Comparison of ENCODE assay signal across 17 mouse cellular contexts in the genomic region with DNA sequence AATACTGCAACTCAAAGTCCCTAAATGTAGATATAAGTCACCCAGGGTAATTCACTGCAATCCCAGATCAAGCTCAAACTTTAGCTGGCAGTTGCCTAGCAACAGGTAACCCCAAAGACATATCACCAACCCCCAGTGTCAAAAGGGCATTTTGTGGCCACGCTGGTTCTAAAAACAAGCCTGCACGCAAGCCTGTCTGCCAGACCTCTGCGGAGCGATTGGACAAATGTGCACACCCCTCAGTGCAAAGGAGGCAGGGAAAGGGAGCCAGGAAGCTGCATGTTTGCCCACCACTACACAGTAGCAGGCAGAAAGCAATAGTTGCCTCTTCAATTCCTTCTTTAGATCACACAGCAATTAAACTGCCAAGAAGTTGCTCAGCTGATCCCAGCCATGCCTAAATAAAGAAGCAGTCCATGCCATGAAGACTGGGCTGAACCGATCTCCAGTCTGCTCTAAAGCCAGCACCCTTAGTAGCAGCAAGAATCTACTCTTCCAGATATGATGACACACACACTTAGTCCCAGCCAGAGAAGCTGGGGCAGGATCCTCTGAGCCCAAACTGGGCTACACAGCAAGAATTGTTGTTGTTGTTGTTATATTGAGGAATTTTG. TPM values are rescaled to one million over a fixed set of nuclear protein-coding genes. Genes with fewer than 3 reads are reported as not detected.
A peak's percentile ranks its signal among the peaks of the same experiment; 100 is the strongest.
DNase-seq lines count a peak whose midpoint lies in the region; ATAC-seq and TF ChIP-seq lines count a peak whose summit lies in the region.
"Had no signal": no experiment of that assay in that cellular context is flagged by ENCODE, and none has a peak within 500 bp of the region (broad histone marks: within the 10 kb centered on the region; RNA-seq: fewer than 3 reads in every experiment).

No protein-coding gene starts in this region.

- peak overlapping the region; percentile 24; the same call in 1 of the 2 replicates for H3K4me2 ChIP-seq in heart, embryonic 11.5 days
- H3K4me2 ChIP-seq in heart, postnatal 0 days (ENCODE audit: low read depth, low read length): peak overlapping the region; percentile 11; the same call in 1 of the 2 replicates
- 0 out of 2 replicates have a peak overlapping the region, but pooled peaks have one; percentile 23 for H3K4me2 ChIP-seq in liver, postnatal 0 days (ENCODE audit: low read depth, low read length)
- H3K4me2 ChIP-seq: kidney, embryonic 15.5 days; midbrain, embryonic 15.5 days; neural tube, embryonic 12.5 days had no signal

- no peak for TF ChIP-seq CTCF in heart, postnatal 0 days (IDR thresholded peaks at IDR 0.05; ENCODE audit: low read depth)
- no peak for TF ChIP-seq CTCF in liver, postnatal 0 days (IDR thresholded peaks at IDR 0.05; ENCODE audit: low read depth)

- no peaks in the 10 kb centered on the region for H3K9me3 ChIP-seq in heart, embryonic 11.5 days (replicated peaks; ENCODE audit: control insufficient read depth, low read length)
- H3K9me3 ChIP-seq in heart, postnatal 0 days (replicated peaks; ENCODE audit: control insufficient read depth, low read length): no peaks in the 10 kb centered on the region
- H3K9me3 ChIP-seq in liver, postnatal 0 days (ENCODE audit: low read length): no peaks in the 10 kb centered on the region
- H3K9me3 ChIP-seq: kidney, embryonic 15.5 days; midbrain, embryonic 15.5 days; neural tube, embryonic 12.5 days had no signal

- H3K27me3 ChIP-seq in heart, embryonic 11.5 days (ENCODE audit: control insufficient read depth, insufficient read depth, low read length): no peaks in the 10 kb centered on the region
- no peaks in the 10 kb centered on the region for H3K27me3 ChIP-seq in heart, postnatal 0 days (ENCODE audit: control insufficient read depth, insufficient read depth, low read length)
- no peaks in the 10 kb centered on the region; the same call in 1 of the 2 replicates for H3K27me3 ChIP-seq in liver, postnatal 0 days (ENCODE audit: insufficient read depth, low read length)
- H3K27me3 ChIP-seq: kidney, embryonic 15.5 days; midbrain, embryonic 15.5 days; neural tube, embryonic 12.5 days had no signal

- no peak for TF ChIP-seq EP300 in heart, postnatal 0 days (IDR thresholded peaks at IDR 0.05; ENCODE audit: low read depth)
- no peak for TF ChIP-seq EP300 in liver, postnatal 0 days (IDR thresholded peaks at IDR 0.05; ENCODE audit: low read depth)

- peaks cover 56% of the 10 kb centered on the region for H3K4me1 ChIP-seq in heart, embryonic 11.5 days (ENCODE audit: control insufficient read depth, insufficient read depth, low read length)
- peaks cover 19% of the 10 kb centered on the region for H3K4me1 ChIP-seq in heart, postnatal 0 days (ENCODE audit: control insufficient read depth, insufficient read depth)
- H3K4me1 ChIP-seq in liver, postnatal 0 days (ENCODE audit: insufficient read depth): peaks cover 13% of the 10 kb centered on the region

- no peak for ATAC-seq in heart, embryonic 11.5 days (replicated peaks; ENCODE audit: insufficient number of reproducible peaks, low FRiP score, low TSS enrichment)
- ATAC-seq in heart, postnatal 0 days (ENCODE audit: insufficient read depth, low read depth): no peak
- ATAC-seq in liver, postnatal 0 days: peak; percentile 94
- ATAC-seq: forebrain, embryonic 14.5 days; midbrain, embryonic 15.5 days had no signal

- H3K4me3 ChIP-seq in heart, embryonic 11.5 days (ENCODE audit: low read depth, low read length): no peak overlapping the region
- no peak overlapping the region for H3K4me3 ChIP-seq in heart, postnatal 0 days (ENCODE audit: low read depth, low read length)
- no peak overlapping the region for H3K4me3 ChIP-seq in liver, postnatal 0 days (ENCODE audit: low read depth, low read length)
- H3K4me3 ChIP-seq: kidney, embryonic 15.5 days; layer of hippocampus, adult 2 months; midbrain, embryonic 15.5 days; neural tube, embryonic 12.5 days had no signal

- WGBS in heart, embryonic 11.5 days (ENCODE audit: insufficient replicate concordance): 19% methylated on average over 5 of the region's 5 CpGs
- 28% methylated on average over 5 of the region's 5 CpGs for WGBS in heart, postnatal 0 days
- 44% methylated on average over 5 of the region's 5 CpGs for WGBS in liver, postnatal 0 days (ENCODE audit: insufficient replicate concordance)

- H3K9ac ChIP-seq in heart, embryonic 11.5 days (ENCODE audit: low read depth, low read length): 0 out of 2 replicates have a peak overlapping the region, but pooled peaks have one; percentile 28
- no peak overlapping the region for H3K9ac ChIP-seq in heart, postnatal 0 days (replicated peaks; ENCODE audit: low read depth, low read length)
- H3K9ac ChIP-seq in liver, postnatal 0 days (replicated peaks): no peak overlapping the region; the same call in 1 of the 2 replicates
- H3K9ac ChIP-seq: kidney, embryonic 15.5 days; midbrain, embryonic 15.5 days; neural tube, embryonic 12.5 days had no signal

- intact Hi-C loops in heart, postnatal 14 days (cut with DNase I): no loop called here

- DNase-seq in heart, postnatal 14 days: no peak
- DNase-seq in embryo, embryonic 11 days: peak; percentile 39
- no peak for DNase-seq in heart, postnatal 0 days (ENCODE audit: low spot score)
- peak; percentile 62 for DNase-seq in liver, postnatal 0 days
- no peak for DNase-seq in layer of hippocampus, postnatal 10 days (ENCODE audit: low spot score in 2 of 2)
- DNase-seq in adrenal gland, adult 8-10 months: no peak
- DNase-seq: cerebellum, adult 11-12 months; lung, adult 18-20 months; retina, postnatal 1 day; spleen, adult 18-20 months had no signal

- no peaks in the 10 kb centered on the region for H3K36me3 ChIP-seq in heart, embryonic 11.5 days (ENCODE audit: control insufficient read depth, insufficient read depth, low read length)
- H3K36me3 ChIP-seq in heart, postnatal 0 days (replicated peaks; ENCODE audit: control insufficient read depth, insufficient read depth, low read length): no peaks in the 10 kb centered on the region
- H3K36me3 ChIP-seq in liver, postnatal 0 days (replicated peaks; ENCODE audit: insufficient read depth, low read length): no peaks in the 10 kb centered on the region
- H3K36me3 ChIP-seq: kidney, embryonic 15.5 days; midbrain, embryonic 15.5 days; neural tube, embryonic 12.5 days had no signal

- peak overlapping the region; percentile 57 for H3K27ac ChIP-seq in heart, embryonic 11.5 days (ENCODE audit: low read depth, low read length)
- H3K27ac ChIP-seq in heart, postnatal 0 days (ENCODE audit: low read depth): peak overlapping the region; percentile 46; the same call in 1 of the 2 replicates
- peak overlapping the region; percentile 84 for H3K27ac ChIP-seq in liver, postnatal 0 days (ENCODE audit: low read depth)
- H3K27ac ChIP-seq: kidney, embryonic 15.5 days; layer of hippocampus, adult 2 months; macrophage; midbrain, embryonic 15.5 days; neural tube, embryonic 12.5 days had no signal

RNA-seq across cellular contexts. Expression of a gene that starts 13.4 kb away (rescaled TPM):
- 29.7 TPM in 2 replicates for polyA plus RNA-seq in heart, embryonic 11.5 days (2014; fragmentation: Nextera tagmentation; extraction: Ambion mirVana)
- 10 to 100 TPM; 20.7 to 26.0 TPM for total RNA-seq in heart, postnatal 14 days (2021)
- 5.2 and 14.4 TPM in 2 replicates for total RNA-seq in heart, postnatal 0 days (2014; rRNA removed; ENCODE audit: low replicate concordance)
- 15.3 and 18.5 TPM in 2 replicates for polyA plus RNA-seq in heart, postnatal 0 days (2015; fragmentation: Nextera tagmentation; extraction: Ambion mirVana)
- polyA plus RNA-seq in liver, postnatal 0 days (2015; fragmentation: Nextera tagmentation; extraction: Ambion mirVana): 4.5 and 7.5 TPM in 2 replicates
- total RNA-seq in layer of hippocampus, postnatal 10 days (2021): 10 to 100 TPM; 22.2 to 26.6 TPM
- 10 to 100 TPM in 1 of 4 experiments, 1 to 10 TPM in 3; 6.9 to 14.2 (median 9.4) TPM for total RNA-seq in adrenal gland, adult 8-10 months (2022)
- polyA plus RNA-seq: macrophage had no signal

RNA-seq across cellular contexts. Expression of a gene that starts 46.2 kb away (rescaled TPM):
- polyA plus RNA-seq in heart, embryonic 11.5 days (2014; fragmentation: Nextera tagmentation; extraction: Ambion mirVana): 23.8 and 24.1 TPM in 2 replicates
- 10 to 100 TPM; 15.7 to 18.3 TPM for total RNA-seq in heart, postnatal 14 days (2021)
- total RNA-seq in heart, postnatal 0 days (2014; rRNA removed; ENCODE audit: low replicate concordance): 33.4 and 47.3 TPM in 2 replicates
- polyA plus RNA-seq in heart, postnatal 0 days (2015; fragmentation: Nextera tagmentation; extraction: Ambion mirVana): 19.2 and 19.7 TPM in 2 replicates
- polyA plus RNA-seq in liver, postnatal 0 days (2015; fragmentation: Nextera tagmentation; extraction: Ambion mirVana): 6.8 and 8.0 TPM in 2 replicates
- total RNA-seq in layer of hippocampus, postnatal 10 days (2021): 10 to 100 TPM; 28.8 to 36.3 TPM
- total RNA-seq in adrenal gland, adult 8-10 months (2022): 10 to 100 TPM; 43.6 to 85.3 (median 57.4) TPM

Comparison
In these comparisons a context has a peak if more than half of its experiments do, and no peak if none do; other contexts are left out.
1. DNase-seq: peak in embryo, embryonic 11 days (single experiment) and liver, postnatal 0 days (single experiment); none in heart, postnatal 14 days (0 of 2), heart, postnatal 0 days (single experiment), layer of hippocampus, postnatal 10 days (0 of 2) and adrenal gland, adult 8-10 months (single experiment).
2. Peak in every context shown above with its lines, with median percentiles within 50 percentile points of each other: H3K27ac ChIP-seq and H3K4me2 ChIP-seq.